Mouse (Mus musculus): Measurements from ENCODE around the gene Dexi.
A peak's percentile ranks its signal among the peaks of the same experiment; 100 is the strongest.

Gene Dexi

DNA sequence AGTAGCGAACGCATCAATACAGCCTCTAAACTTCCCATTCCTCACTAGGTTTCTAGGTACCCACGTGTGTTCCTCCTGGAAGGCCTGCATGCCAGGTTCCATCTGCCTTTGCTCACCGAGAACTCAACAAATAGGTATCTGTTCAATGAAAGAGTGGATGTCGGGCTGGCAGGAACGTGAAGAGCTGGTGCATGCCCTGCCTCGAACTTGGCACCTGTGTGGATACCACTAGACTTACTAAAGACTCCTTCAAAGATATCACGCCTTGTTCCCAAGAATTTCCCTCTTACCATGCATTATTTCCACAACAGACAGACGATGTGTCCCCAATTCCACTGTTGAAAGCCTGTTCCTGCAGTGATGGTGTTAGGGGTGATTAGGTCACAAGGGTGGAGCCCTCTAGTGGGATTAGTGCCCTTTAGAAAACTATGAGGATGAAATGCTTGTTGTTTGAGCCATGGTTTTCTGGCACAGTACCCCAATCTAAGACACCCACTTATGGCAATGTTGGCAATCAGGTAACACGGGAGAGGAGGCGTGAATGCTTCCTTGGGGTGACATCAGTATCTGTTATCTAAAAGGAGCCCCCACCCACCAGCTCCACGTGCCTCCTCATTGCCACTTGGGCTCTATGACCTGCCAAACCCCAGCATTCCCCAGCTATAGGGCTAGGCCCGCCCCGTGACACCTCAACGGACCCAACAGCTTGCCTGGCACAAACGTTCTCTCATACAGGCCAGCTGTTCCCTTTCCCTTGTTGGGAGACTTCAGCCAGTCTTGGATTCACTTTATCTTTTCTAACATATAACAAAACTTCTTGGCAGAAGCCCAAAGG lies 1.9 kb downstream of the Dexi start:
- DNase-seq (ENCODE audit: low spot score) = no peak

- no peak for DNase-seq (ENCODE audit: low spot score)
Observed at GRCm38 (mm10) chr16:10536961-10537360, 5.9 kb downstream of the Dexi start.

DNA sequence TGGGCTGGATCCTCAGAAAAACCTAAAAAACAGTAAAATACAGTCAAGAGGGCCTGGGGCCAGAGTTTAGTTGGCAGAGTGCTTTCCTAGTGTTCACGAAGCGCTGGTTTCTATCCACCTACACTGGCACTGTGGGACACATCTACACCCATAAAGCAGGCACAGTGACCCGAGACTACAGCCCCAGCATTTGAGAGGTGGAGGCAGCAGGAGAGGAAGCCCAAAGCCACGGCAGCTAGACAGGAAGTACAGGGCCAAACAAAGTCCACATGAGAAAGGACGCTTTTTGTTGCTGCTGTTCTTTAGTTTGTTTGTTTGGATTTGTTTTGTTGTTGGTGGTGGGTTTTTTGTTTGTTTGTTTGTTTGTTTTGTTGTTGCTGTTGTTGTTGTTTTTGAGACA lies 6.5 kb downstream of the Dexi start:
- DNase-seq (ENCODE audit: low spot score) = no peak

DNA sequence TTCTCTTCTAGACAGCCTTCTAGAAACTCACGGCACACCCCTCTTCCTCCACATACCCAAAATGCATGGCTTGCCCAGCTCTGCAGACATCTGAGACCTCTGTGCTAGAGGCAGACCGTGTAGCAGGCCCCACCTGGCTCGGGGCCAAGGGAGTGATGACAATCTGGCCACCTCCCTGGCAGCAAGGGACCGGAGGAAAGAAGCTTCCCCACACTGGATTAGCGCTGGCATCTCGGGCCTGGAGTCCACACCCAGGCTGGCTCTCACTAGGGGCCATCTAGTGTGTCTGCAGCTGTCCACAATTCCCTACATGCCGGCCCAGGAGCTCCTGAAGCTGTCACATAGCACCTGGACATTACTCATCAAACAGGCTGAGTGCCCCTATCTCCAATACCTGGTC lies 8.3 kb downstream of the Dexi start:
- DNase-seq (ENCODE audit: low spot score) = no peak

DNA sequence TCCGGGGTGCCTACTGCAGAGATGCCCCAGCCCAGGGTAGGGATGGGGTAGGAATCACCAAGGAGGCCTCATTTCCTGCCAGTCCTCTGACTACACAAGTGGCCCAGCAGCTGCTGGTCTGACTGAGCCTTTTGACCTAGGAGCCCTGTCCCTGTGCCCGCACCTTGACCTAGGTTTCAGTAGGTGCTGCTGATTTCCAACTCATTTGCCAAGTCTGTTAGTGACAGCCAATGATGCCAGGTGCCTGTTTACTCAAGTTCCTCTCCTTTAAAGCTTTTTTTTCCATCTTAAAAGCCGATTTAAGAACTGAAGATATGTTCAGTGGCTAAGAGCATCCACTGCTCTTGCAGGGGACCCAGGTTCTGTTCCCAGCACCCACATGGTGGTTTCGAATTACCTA lies 9.1 kb downstream of the Dexi start:
- DNase-seq (ENCODE audit: low spot score) = no peak

GRCm38 (mm10) chr16:10530179-10530578 lies 12.7 kb downstream of the Dexi start:
- no peak for DNase-seq (ENCODE audit: low spot score)

DNA sequence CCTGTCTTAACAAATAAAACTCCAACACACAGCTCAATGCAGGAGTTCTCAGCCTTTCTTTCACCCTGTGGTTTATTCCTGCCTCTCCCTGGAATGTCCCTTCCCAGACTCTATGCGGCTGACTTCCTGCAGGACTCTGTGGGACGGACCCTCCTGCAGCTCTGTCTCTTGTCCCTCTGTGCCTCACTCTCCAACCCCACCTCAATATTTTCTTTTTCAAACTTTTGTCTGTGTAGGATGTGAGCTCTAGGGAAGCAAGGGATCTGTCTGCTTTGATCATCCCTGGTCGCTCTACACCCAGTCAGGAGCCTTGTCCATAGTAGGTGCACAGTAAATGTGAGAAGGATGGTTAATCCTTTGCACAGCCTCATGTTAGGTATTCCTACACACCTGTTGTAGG lies 14.5 kb downstream of the Dexi start:
- no peak for DNase-seq (ENCODE audit: low spot score)

DNA sequence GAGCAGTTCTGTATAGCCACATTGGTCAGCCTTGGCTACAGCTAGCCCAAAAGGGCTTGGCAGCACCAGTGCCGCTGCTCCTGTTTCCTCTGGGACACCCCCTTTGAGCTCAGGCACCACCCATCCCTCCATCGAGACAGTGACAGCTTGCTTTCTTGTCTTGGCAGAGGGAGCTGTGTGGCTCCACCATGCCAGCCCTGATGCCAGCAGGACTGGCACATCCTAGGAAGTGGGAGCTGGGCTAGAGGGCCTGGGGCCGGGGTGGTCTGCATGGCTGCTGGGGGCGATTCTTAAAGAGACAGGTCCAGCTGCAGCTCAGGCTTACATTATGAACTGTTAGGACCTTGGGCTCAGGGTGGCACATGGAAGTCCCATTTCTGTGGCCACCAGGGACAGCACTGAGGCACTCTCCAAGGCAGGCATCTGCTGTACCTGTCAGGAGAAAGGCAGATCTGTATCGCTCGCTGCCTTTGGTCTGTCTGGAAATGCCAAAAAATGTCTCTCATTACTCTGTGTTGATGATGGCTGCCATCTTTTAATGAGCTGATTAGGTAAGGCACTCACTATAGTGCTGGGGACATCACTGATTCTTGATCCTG lies 15.7 kb downstream of the Dexi start:
- DNase-seq (ENCODE audit: low spot score) = no peak

GRCm38 (mm10) chr16:10525610-10525980 lies 17.3 kb downstream of the Dexi start:
- no peak for DNase-seq (ENCODE audit: low spot score)

DNA sequence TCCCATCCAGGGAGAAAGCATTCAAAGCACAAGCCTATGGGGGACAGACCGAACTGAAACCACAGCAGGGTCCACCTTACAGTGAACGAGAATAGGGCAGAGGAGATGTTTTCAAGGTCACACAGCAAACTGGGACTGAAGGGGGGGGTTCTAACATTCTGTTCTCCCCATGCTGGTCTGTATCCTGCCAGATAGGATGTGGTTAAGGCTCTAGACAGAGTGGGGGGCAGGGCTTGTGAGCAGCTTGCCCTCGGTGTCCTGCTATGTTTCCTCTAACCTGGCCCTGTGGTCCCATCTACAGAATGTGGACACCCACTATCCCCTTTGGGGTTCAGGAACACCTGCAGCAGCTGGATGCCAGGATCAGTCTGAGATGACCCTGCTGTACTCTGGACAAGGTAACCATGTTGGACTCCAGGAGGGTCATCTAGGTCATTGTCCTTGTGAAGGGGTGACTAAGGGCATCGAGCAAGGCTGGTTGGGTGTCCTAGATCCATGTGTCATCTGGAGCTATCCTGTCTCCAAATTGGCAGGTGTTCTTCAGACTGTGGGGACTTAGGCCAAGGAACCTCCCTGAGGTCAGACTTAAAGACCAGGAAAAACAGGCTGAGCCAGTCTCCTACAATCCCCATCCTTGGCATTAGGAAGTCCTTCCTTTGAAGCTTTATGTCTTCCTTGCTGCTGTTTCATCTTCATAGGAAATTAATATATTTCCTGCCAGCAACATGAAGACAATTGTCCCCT lies 17.8 kb downstream of the Dexi start:
- DNase-seq (ENCODE audit: low spot score) = no peak

DNA sequence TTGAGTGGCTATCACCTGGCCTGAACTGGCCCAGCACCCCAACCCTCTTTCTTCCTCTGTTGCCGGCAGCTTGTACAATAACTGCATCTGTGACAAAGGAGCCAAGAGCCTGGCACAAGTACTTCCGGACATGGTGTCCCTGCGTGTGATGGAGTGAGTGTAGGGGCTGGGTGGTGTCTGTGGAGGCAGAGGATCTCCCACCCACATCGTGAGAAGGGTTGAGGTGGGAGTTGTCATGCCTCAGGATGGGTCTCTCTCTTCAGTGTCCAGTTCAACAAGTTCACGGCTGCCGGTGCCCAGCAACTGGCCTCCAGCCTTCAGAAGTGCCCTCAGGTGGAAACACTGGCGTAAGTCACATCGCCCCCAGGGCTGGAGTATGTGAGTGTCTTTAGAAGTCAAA lies 19.2 kb downstream of the Dexi start:
- no peak for DNase-seq (ENCODE audit: low spot score)

- DNase-seq (ENCODE audit: low spot score) = peak; percentile 74
Observed at GRCm38 (mm10) chr16:10522811-10523210, 20.0 kb downstream of the Dexi start.

- peak; percentile 84 for DNase-seq (ENCODE audit: low spot score)
Observed at GRCm38 (mm10) chr16:10520908-10521614, 21.8 kb downstream of the Dexi start.

DNA sequence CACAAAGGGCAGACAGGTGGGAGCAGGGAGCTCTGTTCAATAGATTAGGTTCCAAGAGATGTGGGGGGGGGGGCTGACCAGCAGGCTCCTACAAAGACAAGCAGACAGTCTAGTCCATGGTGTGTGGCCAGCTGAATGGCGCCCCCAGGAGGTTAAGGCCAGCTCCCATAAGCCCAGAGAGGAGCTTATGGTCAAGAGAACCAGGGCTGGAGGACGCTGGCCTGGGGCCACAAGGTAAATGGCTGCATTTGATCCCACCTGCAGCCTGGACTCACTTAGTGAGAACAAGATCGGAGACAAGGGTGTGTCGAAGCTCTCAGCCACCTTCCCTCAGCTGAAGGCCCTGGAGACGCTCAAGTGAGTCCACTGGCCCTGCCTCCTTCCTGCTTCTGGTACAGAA lies 24.8 kb downstream of the Dexi start:
- DNase-seq (ENCODE audit: low spot score) = no peak

GRCm38 (mm10) chr16:10515953-10516572 lies 26.8 kb downstream of the Dexi start:
- DNase-seq (ENCODE audit: low spot score) = no peak

- DNase-seq (ENCODE audit: low spot score) = no peak
Observed at GRCm38 (mm10) chr16:10511134-10511520, 31.7 kb downstream of the Dexi start.

- no peak for DNase-seq (ENCODE audit: low spot score)
Observed at GRCm38 (mm10) chr16:10510477-10511133, 32.2 kb downstream of the Dexi start.

GRCm38 (mm10) chr16:10508691-10509090 lies 34.2 kb downstream of the Dexi start:
- DNase-seq (ENCODE audit: low spot score) = no peak

GRCm38 (mm10) chr16:10507445-10507844 lies 35.4 kb downstream of the Dexi start:
- DNase-seq (ENCODE audit: low spot score) = no peak

- DNase-seq (ENCODE audit: low spot score) = no peak
Observed at GRCm38 (mm10) chr16:10503058-10503457, 39.8 kb downstream of the Dexi start.

GRCm38 (mm10) chr16:10501865-10502264 lies 41.0 kb downstream of the Dexi start:
- DNase-seq (ENCODE audit: low spot score) = peak; percentile 57

DNA sequence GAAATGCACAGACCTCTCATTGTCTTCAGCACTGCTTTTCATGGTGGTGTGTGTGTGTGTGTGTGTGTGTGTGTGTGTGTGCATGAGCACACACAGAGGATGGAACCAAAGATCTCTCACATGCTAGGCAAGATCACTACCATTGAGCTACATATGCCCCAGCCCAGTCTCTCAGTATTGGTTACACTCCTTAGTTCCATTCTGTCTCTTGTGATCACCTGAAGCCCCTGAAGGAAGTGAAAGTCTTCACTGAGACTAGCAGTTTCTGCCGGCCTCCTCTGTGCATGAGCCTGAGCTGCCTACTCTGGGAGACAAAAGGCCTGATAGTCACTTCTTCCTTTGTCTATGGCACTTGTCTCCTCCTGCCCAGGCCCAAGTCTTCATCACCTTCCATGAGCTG lies 43.7 kb downstream of the Dexi start:
- DNase-seq (ENCODE audit: low spot score) = no peak
